Mouse (Mus musculus): ENCODE results near the gene Ankdd1a. TPM values are rescaled to one million over a fixed set of nuclear protein-coding genes. Genes with fewer than 3 reads are reported as not detected.

Gene Ankdd1a
- polyA plus RNA-seq, 1 experiment from 2014 or later: 0.20 TPM

DNA sequence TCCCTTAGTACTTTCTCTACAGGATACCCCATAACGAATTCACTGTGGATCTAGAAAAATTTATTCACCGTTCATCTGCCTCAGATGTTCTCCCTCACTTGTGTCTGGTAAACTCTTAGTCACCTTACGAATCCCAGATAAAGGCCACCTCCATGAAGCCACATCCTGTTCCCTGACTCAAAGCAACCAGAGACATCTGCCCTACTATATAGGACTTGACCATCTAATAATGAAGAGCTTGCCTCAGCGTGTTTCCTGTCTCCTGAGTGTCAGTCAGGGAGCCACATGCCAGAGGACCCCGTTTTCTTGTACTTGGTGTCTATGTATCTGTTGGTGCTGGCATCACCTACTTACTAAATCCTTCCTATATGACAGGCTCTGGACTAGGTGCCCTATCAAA is 29.6 kb upstream of the Ankdd1a start:
- H3K4me1 ChIP-seq (replicated peaks; ENCODE audit: control insufficient read depth, insufficient read depth, low read length): peaks cover 3% of the 10 kb centered on the region; the same call in 1 of the 2 replicates
- H3K4me2 ChIP-seq (ENCODE audit: low read depth, low read length, severe bottlenecking): no peak overlapping the region
- H3K4me3 ChIP-seq (ENCODE audit: low read depth, low read length): no peak overlapping the region
- H3K9me3 ChIP-seq (ENCODE audit: control insufficient read depth, low read length): no peaks in the 10 kb centered on the region
- WGBS: 87% methylated on average over 5 of the region's 5 CpGs
- ATAC-seq (replicated peaks; ENCODE audit: low FRiP score): no peak
- H3K27me3 ChIP-seq (ENCODE audit: control insufficient read depth, insufficient read depth, low read length): no peaks in the 10 kb centered on the region
- DNase-seq (ENCODE audit: low spot score): no peak
- no peak overlapping the region for H3K27ac ChIP-seq (ENCODE audit: low read depth, low read length)
- H3K36me3 ChIP-seq (ENCODE audit: control insufficient read depth, insufficient read depth, low read length): no peaks in the 10 kb centered on the region
- H3K9ac ChIP-seq (ENCODE audit: low read length): no peak overlapping the region

DNA sequence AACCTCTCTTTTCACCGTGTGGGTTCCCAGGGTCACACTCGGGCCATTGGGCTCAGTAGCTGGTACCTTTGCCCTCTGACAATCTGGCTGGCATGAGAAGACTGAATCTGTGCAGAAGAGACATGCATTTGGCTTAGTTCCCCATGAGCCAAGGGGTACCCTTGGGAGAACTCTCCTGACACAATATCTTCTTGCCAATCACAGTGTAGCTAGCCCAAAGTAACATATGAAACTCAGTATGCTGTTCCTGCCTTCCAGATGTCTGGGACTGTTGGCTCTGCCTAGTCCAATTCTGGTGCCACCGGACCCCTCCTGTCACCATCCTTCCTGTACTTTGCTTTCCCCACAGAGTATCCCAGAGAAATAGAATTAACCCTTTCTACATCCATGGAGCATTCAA is 29.1 kb upstream of the Ankdd1a start:
- WGBS: 85% methylated on average over 3 of the region's 3 CpGs
- ATAC-seq (replicated peaks; ENCODE audit: low FRiP score) (no peak), DNase-seq (ENCODE audit: low spot score) (no peak)
- Histone ChIP-seq H3K36me3 (ENCODE audit: control insufficient read depth, insufficient read depth, low read length) (no peaks in the 10 kb centered on the region), H3K9ac (ENCODE audit: low read length) (no peak overlapping the region), H3K27ac (ENCODE audit: low read depth, low read length) (no peak overlapping the region), H3K4me2 (ENCODE audit: low read depth, low read length, severe bottlenecking) (no peak overlapping the region), H3K9me3 (ENCODE audit: control insufficient read depth, low read length) (no peaks in the 10 kb centered on the region), H3K27me3 (ENCODE audit: control insufficient read depth, insufficient read depth, low read length) (no peaks in the 10 kb centered on the region), H3K4me3 (ENCODE audit: low read depth, low read length) (no peak overlapping the region), H3K4me1 (replicated peaks; ENCODE audit: control insufficient read depth, insufficient read depth, low read length) (peaks cover 3% of the 10 kb centered on the region; the same call in 1 of the 2 replicates)

DNA sequence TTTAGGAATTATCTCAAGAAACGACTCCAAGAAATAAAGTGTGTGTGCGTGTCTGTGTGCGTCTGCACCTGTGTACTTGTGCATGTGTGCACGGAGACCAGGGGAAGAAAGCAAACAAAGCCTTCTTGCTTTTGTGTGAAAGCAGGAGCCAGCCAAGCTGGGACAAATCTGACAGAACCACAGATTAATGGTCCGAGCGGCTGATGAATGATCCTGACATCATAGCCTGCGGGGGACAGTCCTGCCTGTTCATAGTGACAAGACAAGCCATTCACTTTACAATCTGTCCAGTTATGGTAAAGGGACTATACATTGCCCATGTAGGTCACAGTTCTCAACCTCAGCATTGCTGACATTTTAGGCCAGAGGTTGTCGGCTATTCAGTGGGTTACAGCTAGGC is 28.3 kb upstream of the Ankdd1a start:
- Histone ChIP-seq H3K4me1 (replicated peaks; ENCODE audit: control insufficient read depth, insufficient read depth, low read length) (peaks cover 3% of the 10 kb centered on the region; the same call in 1 of the 2 replicates), H3K36me3 (ENCODE audit: control insufficient read depth, insufficient read depth, low read length) (no peaks in the 10 kb centered on the region), H3K27ac (ENCODE audit: low read depth, low read length) (no peak overlapping the region), H3K4me2 (ENCODE audit: low read depth, low read length, severe bottlenecking) (no peak overlapping the region), H3K9ac (ENCODE audit: low read length) (no peak overlapping the region), H3K9me3 (ENCODE audit: control insufficient read depth, low read length) (no peaks in the 10 kb centered on the region), H3K27me3 (ENCODE audit: control insufficient read depth, insufficient read depth, low read length) (no peaks in the 10 kb centered on the region), H3K4me3 (ENCODE audit: low read depth, low read length) (no peak overlapping the region)
- ATAC-seq (replicated peaks; ENCODE audit: low FRiP score) (no peak), DNase-seq (ENCODE audit: low spot score) (no peak)
- 81% methylated on average over 8 of the region's 8 CpGs for WGBS

DNA sequence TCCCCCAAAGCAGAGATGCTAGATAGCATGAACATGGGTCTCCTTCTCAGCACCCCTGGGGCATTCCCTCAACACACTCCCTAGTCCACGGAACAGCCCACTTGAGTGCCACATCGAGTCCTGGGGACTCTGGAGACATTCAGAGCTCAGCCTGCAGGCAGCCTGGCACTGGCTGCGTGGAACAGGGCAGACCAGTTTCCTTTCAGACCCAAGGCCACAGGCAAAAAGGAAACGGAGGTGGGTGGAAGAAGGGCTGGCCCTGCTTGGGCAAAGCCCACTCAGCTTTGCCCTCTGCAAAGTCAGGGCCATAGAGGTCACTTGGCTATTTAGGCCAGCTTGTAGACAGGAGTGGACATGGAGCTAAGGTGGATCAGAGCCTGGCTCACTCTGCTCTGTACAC is 27.9 kb upstream of the Ankdd1a start:
- Histone ChIP-seq H3K4me3 (ENCODE audit: low read depth, low read length) (no peak overlapping the region), H3K27ac (ENCODE audit: low read depth, low read length) (no peak overlapping the region), H3K9ac (ENCODE audit: low read length) (no peak overlapping the region), H3K9me3 (ENCODE audit: control insufficient read depth, low read length) (no peaks in the 10 kb centered on the region), H3K4me2 (ENCODE audit: low read depth, low read length, severe bottlenecking) (no peak overlapping the region), H3K36me3 (ENCODE audit: control insufficient read depth, insufficient read depth, low read length) (no peaks in the 10 kb centered on the region), H3K27me3 (ENCODE audit: control insufficient read depth, insufficient read depth, low read length) (no peaks in the 10 kb centered on the region), H3K4me1 (replicated peaks; ENCODE audit: control insufficient read depth, insufficient read depth, low read length) (peaks cover 3% of the 10 kb centered on the region; the same call in 1 of the 2 replicates)
- WGBS: 83% methylated on average over 4 of the region's 4 CpGs
- DNase-seq (ENCODE audit: low spot score) (no peak), ATAC-seq (replicated peaks; ENCODE audit: low FRiP score) (no peak)

DNA sequence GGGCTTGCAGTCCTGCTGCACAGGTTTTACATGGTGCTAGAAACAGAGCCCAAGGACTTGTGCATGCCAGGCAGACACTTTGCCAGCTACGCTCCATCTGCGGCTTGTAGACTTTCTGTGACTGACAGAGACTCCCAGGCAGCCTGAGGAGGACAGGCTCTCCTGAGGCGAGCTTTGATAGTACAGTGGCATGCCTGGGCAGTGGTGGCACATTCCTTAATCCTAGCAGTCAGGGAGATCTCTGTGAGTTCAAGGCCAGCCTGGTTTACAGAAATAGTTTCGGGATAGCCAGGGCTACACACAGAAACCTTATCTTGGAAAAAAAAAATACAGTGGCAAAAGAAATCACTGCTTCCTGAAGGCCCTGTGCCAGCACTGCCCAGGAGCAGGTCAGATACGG is 27.1 kb upstream of the Ankdd1a start:
- Histone ChIP-seq H3K27me3 (ENCODE audit: control insufficient read depth, insufficient read depth, low read length) (no peaks in the 10 kb centered on the region), H3K9ac (ENCODE audit: low read length) (no peak overlapping the region), H3K27ac (ENCODE audit: low read depth, low read length) (no peak overlapping the region), H3K4me1 (replicated peaks; ENCODE audit: control insufficient read depth, insufficient read depth, low read length) (peaks cover 3% of the 10 kb centered on the region; the same call in 1 of the 2 replicates), H3K9me3 (ENCODE audit: control insufficient read depth, low read length) (no peaks in the 10 kb centered on the region), H3K4me3 (ENCODE audit: low read depth, low read length) (no peak overlapping the region), H3K4me2 (ENCODE audit: low read depth, low read length, severe bottlenecking) (no peak overlapping the region), H3K36me3 (ENCODE audit: control insufficient read depth, insufficient read depth, low read length) (no peaks in the 10 kb centered on the region)
- 84% methylated on average over 5 of the region's 5 CpGs for WGBS
- no peak for DNase-seq (ENCODE audit: low spot score)
- ATAC-seq (replicated peaks; ENCODE audit: low FRiP score): no peak

DNA sequence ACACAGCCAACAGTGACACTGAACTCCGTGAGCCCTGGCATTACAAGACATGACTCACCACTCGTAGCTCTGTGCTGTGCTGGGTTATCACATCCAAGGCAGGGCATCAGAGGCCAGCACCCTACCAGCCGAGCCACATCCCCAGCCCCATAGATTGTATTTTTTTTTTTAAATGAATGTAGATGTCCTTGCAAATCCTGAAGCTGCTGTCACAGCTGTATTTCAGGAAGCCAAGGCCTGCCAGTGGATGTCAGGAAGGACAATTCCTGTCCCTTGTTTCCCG is 26.4 kb upstream of the Ankdd1a start:
- Histone ChIP-seq H3K27me3 (ENCODE audit: control insufficient read depth, insufficient read depth, low read length) (no peaks in the 10 kb centered on the region), H3K9me3 (ENCODE audit: control insufficient read depth, low read length) (no peaks in the 10 kb centered on the region), H3K4me1 (replicated peaks; ENCODE audit: control insufficient read depth, insufficient read depth, low read length) (peaks cover 3% of the 10 kb centered on the region; the same call in 1 of the 2 replicates), H3K4me2 (ENCODE audit: low read depth, low read length, severe bottlenecking) (no peak overlapping the region), H3K4me3 (ENCODE audit: low read depth, low read length) (no peak overlapping the region), H3K27ac (ENCODE audit: low read depth, low read length) (no peak overlapping the region), H3K9ac (ENCODE audit: low read length) (no peak overlapping the region), H3K36me3 (ENCODE audit: control insufficient read depth, insufficient read depth, low read length) (no peaks in the 10 kb centered on the region)
- 75% methylated on average over 4 of the region's 4 CpGs for WGBS
- DNase-seq (ENCODE audit: low spot score): no peak
- ATAC-seq (replicated peaks; ENCODE audit: low FRiP score): no peak

DNA sequence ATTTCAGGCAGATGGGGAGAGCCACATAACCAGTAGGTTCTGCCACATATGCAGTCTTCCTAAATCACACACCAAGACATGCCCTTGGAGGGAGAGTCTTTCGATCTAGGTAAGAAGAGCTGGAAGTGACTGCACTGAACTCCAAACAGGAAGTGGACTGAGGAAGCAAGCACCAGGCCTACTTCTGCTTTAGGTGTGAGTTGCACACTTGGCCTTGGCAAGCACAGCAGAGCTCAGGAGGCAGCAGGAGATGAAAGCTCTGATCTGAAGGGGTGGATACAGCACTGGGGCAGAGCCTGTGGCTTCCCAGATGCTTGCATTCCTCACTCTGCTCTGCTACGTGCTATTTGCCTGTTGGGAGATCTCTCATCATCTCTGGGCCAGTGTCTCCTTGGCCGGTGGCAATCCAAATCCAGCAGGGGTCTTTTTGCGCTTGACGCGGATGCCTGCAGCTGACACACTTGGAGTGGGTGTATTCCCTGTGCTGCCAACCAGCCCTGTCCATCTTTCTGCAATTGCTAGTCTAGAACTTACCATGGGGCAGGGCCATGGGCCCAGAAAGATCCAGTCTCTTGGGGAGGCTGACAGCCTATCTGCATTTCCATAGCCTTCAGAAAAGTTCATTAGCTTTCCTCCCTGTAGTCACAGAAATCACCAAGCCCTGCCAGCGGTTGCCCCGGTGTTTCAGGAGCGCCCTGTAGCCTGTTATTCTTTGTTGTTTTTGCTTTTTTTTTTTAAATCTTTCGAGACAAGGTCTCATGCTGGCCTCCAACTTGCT is 25.8 kb upstream of the Ankdd1a start:
- H3K27ac ChIP-seq (ENCODE audit: low read depth, low read length): no peak overlapping the region
- WGBS: 80% methylated on average over 10 of the region's 10 CpGs

DNA sequence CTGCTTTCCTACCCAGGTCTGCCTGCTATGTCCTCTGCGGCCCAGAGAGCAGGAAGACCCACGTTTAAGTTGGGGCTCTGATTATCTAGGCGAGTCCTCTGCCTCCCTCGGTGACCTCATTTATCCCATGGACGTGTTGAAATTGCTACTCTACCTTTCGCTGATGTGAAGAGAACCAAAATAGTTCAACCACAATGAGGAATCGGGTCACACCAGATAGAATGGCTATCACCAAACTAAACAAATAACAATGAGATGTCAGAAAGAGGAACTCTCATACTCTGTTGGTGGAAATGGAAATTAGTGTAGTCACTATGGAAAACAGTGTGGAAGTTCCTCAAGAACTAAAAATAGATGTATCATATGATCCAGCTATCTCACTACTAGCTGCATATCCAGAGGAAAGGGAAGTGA is 22.1 kb upstream of the Ankdd1a start:
- no peaks in the 10 kb centered on the region for H3K9me3 ChIP-seq (ENCODE audit: control insufficient read depth, low read length)
- 85% methylated on average over 7 of the region's 7 CpGs for WGBS
- no peaks in the 10 kb centered on the region for H3K27me3 ChIP-seq (ENCODE audit: control insufficient read depth, insufficient read depth, low read length)
- no peak overlapping the region for H3K4me3 ChIP-seq (ENCODE audit: low read depth, low read length)
- ATAC-seq (replicated peaks; ENCODE audit: low FRiP score) (no peak), DNase-seq (ENCODE audit: low spot score) (no peak)
- no peak overlapping the region for H3K9ac ChIP-seq (ENCODE audit: low read length)
- no peaks in the 10 kb centered on the region for H3K36me3 ChIP-seq (ENCODE audit: control insufficient read depth, insufficient read depth, low read length)
- H3K4me1 ChIP-seq (replicated peaks; ENCODE audit: control insufficient read depth, insufficient read depth, low read length): no peaks in the 10 kb centered on the region
- H3K27ac ChIP-seq (ENCODE audit: low read depth, low read length): no peak overlapping the region
- H3K4me2 ChIP-seq (ENCODE audit: low read depth, low read length, severe bottlenecking): no peak overlapping the region

More for the DNA sequence above, 25.8 kb upstream of the Ankdd1a start:
- Histone ChIP-seq H3K4me1 (replicated peaks; ENCODE audit: control insufficient read depth, insufficient read depth, low read length) (peaks cover 3% of the 10 kb centered on the region; the same call in 1 of the 2 replicates), H3K27me3 (ENCODE audit: control insufficient read depth, insufficient read depth, low read length) (no peaks in the 10 kb centered on the region), H3K4me2 (ENCODE audit: low read depth, low read length, severe bottlenecking) (no peak overlapping the region), H3K9me3 (ENCODE audit: control insufficient read depth, low read length) (no peaks in the 10 kb centered on the region), H3K9ac (ENCODE audit: low read length) (no peak overlapping the region), H3K4me3 (ENCODE audit: low read depth, low read length) (no peak overlapping the region), H3K36me3 (ENCODE audit: control insufficient read depth, insufficient read depth, low read length) (no peaks in the 10 kb centered on the region)
- ATAC-seq (replicated peaks; ENCODE audit: low FRiP score): no peak
- DNase-seq (ENCODE audit: low spot score): no peak
